Mouse (Mus musculus) liver, embryonic 14.5 days (tissue): ENCODE data around the gene Cttnbp2. TPM values are rescaled to one million over a fixed set of nuclear protein-coding genes. Genes with fewer than 3 reads are reported as not detected.

ENCODE experiments used
- ATAC-seq: fragments of 200-750 bp; cut with Nextera tagmentation; 2 replicates; pipeline ENCODE4 v1.8.0; 2017; ENCODE audit warnings: moderate number of reproducible peaks, mild to moderate bottlenecking, moderate library complexity; ENCODE audit not compliant: insufficient read depth
- DNase-seq, 3 experiments: peaks; one replicate each; pipeline ENCODE4 v3.0.0-alpha.2; 2012 to 2013; ENCODE audit warnings: low read depth in 3 of 3, low spot score in 3 of 3
- H3K27ac ChIP-seq: fragments of 300-500 bp; sonication (generic); 2 replicates; pipeline ENCODE4 v1.5.1; 2014; ENCODE audit warnings: moderate library complexity, mild to moderate bottlenecking, control low read depth, inconsistent platforms
- H3K27me3 ChIP-seq: fragments of 300-500 bp; sonication (generic); 2 replicates; pipeline ENCODE4 v1.6.1; 2014; ENCODE audit warnings: mild to moderate bottlenecking, low read length, moderate library complexity; ENCODE audit not compliant: control insufficient read depth, insufficient read depth
- H3K36me3 ChIP-seq: fragments of 300-500 bp; sonication (generic); replicated peaks from 2 replicates; pipeline ENCODE4 v1.6.1; 2014; ENCODE audit warnings: low read depth; ENCODE audit not compliant: control insufficient read depth, insufficient read depth
- H3K4me1 ChIP-seq, 2 experiments: fragments of 200-500 bp in 1 of 2; fragments of 300-500 bp in 1 of 2; sonication (generic) in 1 of 2; replicated peaks; 2 replicates each; pipeline ENCODE4 v1.6.1; 2012 to 2014; ENCODE audit warnings: antibody characterized with exemption in 1 of 2, inconsistent platforms in 1 of 2, low read length in 1 of 2; ENCODE audit not compliant: control insufficient read depth in 2 of 2, insufficient read depth in 2 of 2
- H3K4me2 ChIP-seq: fragments of 300-500 bp; sonication (generic); 2 replicates; pipeline ENCODE4 v1.6.1; 2014; ENCODE audit warnings: low read depth, mild to moderate bottlenecking, control low read depth, moderate library complexity
- H3K4me3 ChIP-seq, 2 experiments: fragments of 200-500 bp in 1 of 2; fragments of 300-500 bp in 1 of 2; sonication (generic) in 1 of 2; 2 replicates each; pipeline ENCODE4 v1.5.1; 2012 to 2014; ENCODE audit warnings: low read depth in 2 of 2, low read length in 2 of 2, mild to moderate bottlenecking in 2 of 2, control low read depth in 1 of 2, inconsistent platforms in 1 of 2, moderate library complexity in 1 of 2; ENCODE audit not compliant: insufficient read depth in 1 of 2
- H3K9ac ChIP-seq: fragments of 300-500 bp; sonication (generic); replicated peaks from 2 replicates; pipeline ENCODE4 v1.6.1; 2014; ENCODE audit warnings: mild to moderate bottlenecking, control low read depth, moderate library complexity
- H3K9me3 ChIP-seq: fragments of 300-500 bp; sonication (generic); 2 replicates; pipeline ENCODE4 v1.6.1; 2016; ENCODE audit warnings: low read length, mixed read lengths; ENCODE audit not compliant: control insufficient read depth
- CTCF ChIP-seq: IDR thresholded peaks from 2 replicates; pipeline ENCODE4 v1.5.1; 2016; ENCODE audit warnings: antibody characterized with exemption, low read depth, control low read depth
- EP300 ChIP-seq: IDR thresholded peaks from 2 replicates; pipeline ENCODE4 v1.6.1; 2016; ENCODE audit warnings: antibody characterized with exemption, low read depth
- WGBS: fragments of 180-500 bp; shearing (Covaris S2); extraction: QIAGEN DNeasy Blood & Tissue Kit; methylation state at CpG from one replicate; pipeline ENCODE4 v1.1.7; 2014; ENCODE audit not compliant: insufficient replicate concordance; 5-methylcytosine and 5-hydroxymethylcytosine counted together
- polyA plus RNA-seq, 2 experiments: library from polyadenylated mRNA; depleted of rRNA in 1 of 2; stranded (reverse) in 1 of 2; unstranded in 1 of 2; fragments of >200 nt; fragmentation: Nextera tagmentation in 1 of 2; extraction: Ambion mirVana in 1 of 2; gene quantifications; 2 replicates each; pipeline versions ENCODE4 v1.2.1 to v1.2.3; 2012 to 2014

The Cttnbp2 gene
- polyA plus RNA-seq, 2 experiments = 0.30 to 1.6 TPM

DNA sequence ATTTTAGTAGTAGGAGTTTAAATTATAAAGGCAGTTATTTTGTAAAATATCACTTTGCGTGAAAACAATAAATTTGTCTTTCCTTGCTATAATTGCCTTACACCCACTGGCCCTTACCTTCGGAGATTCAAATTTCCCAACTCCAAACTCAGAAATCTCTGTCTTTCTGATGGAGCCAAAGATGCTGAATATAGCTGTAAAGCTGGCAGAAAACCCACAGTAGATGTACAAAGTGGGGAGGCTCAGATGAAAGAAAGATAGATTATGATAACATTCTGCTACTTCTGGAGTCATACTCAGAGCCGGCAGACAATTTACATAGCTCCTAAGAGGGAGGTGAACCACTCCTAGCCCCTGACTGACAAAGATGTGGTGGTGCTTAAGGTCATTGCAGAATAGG, 15.8 kb upstream of the Cttnbp2 start:
- Histone ChIP-seq H3K4me2 (no peak overlapping the region), H3K27ac (no peak overlapping the region), H3K36me3 (no peaks in the 10 kb centered on the region), H3K9me3 (no peaks in the 10 kb centered on the region), H3K4me1 (no peaks in the 10 kb centered on the region), H3K9ac (no peak overlapping the region), H3K4me3 (no peak overlapping the region), H3K27me3 (no peaks in the 10 kb centered on the region)
- DNase-seq (no peak), ATAC-seq (no peak)
- WGBS = 64% methylated on average over 3 of the region's 3 CpGs
- no peak for TF ChIP-seq CTCF
- no peak for TF ChIP-seq EP300

DNA sequence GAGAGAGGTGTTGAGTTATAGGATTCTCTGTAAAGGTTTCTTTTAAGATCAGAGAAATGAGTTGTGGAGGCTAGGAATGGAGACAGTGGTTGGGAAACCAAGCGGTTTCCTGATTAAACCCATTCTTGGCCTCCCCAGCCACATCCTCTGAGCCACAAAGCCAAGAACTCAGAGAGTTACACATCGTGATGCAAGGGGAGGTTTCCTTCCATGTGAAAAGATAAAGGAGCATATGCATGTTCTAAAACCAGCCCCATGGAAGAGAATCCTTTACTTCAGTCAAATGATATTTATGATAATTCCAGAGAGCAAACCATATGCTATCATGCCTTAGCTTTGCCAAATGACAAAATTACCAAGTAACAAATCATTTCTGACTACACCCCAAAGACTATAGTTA, 3.0 kb upstream of the Cttnbp2 start:
- Histone ChIP-seq H3K4me1 (no peaks in the 10 kb centered on the region), H3K27me3 (peaks cover 36% of the 10 kb centered on the region), H3K9ac (no peak overlapping the region), H3K36me3 (no peaks in the 10 kb centered on the region), H3K9me3 (no peaks in the 10 kb centered on the region), H3K4me3 (no peak overlapping the region), H3K27ac (no peak overlapping the region), H3K4me2 (no peak overlapping the region)
- DNase-seq (no peak), ATAC-seq (no peak)
- 8% methylated on average over 2 of the region's 2 CpGs for WGBS
- TF ChIP-seq EP300 = no peak
- no peak for TF ChIP-seq CTCF

DNA sequence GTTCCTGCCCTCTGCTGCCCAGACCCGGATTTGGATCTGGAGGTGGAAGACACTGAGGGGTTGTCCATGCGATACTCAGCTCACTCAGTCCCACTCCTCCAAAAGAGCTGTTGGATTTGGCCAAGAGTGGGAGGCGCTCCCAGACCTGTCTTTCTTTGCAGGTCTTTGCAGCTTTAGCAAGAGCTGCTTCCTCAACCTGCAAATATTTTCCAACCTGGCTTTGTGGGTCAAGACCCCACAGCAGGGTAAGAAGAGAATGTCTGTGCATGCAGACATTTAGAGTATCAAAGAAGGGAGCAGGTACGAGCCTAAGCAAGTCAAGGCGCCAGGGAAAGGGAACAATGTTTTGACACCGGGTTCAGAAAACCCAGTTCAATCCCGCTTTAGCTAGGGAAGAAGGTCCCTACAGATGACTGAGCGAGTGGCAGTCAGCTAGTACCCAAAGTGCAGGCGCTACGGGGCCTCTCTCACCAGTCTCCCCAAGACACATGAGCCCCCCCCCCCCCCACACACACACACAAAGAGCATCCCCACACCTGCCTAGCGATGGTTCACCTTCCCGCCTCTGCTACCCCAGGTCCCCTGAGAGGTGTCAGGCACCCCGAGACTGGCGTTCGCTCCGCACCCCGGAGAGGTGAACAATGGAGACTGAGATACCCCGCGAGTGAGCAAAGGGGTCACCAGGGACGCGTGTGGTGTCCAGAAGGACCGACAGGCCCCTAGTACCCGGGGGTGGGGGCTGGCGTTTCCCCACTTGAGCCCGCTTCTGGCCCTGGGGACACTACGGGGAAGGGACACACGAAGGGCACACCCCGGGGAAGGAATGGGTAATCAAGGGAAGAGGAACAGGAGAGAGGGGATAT, 801 bp downstream of the Cttnbp2 start:
- TF ChIP-seq EP300 (no peak), CTCF (no peak)
- Histone ChIP-seq H3K36me3 (no peaks in the 10 kb centered on the region), H3K4me3 (peak overlapping the region; percentile 35 to 46), H3K9ac (no peak overlapping the region), H3K9me3 (no peaks in the 10 kb centered on the region), H3K27me3 (peaks cover 36% of the 10 kb centered on the region), H3K27ac (no peak overlapping the region), H3K4me1 (no peaks in the 10 kb centered on the region), H3K4me2 (peak overlapping the region; percentile 59)
- ATAC-seq (0 out of 2 replicates have a peak, but pooled peaks have one; percentile 5), DNase-seq (no peak)
- 3% methylated on average over 28 of the region's 28 CpGs for WGBS

DNA sequence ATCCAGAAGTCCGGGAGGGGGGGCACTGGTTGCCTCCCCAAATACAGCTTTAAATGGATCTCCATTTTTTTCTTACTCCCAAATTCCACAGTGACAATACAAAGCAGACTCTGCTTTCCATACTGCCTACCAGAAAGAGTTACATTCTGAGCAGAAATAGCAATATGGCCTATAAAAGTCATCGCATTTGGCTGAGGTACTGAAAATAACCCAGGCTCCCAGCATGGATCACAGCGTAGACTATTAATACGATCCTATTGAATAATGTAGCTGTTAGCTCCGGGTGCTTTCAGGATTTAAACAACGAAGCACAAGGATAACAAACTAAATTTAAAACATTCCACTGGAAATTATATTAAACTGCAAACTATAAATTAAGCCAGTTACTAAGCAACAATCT, 2.8 kb downstream of the Cttnbp2 start:
- no peak for TF ChIP-seq CTCF
- TF ChIP-seq EP300 = no peak
- ATAC-seq (no peak), DNase-seq (no peak)
- no peak overlapping the region for H3K9ac ChIP-seq
- no peak overlapping the region for H3K4me3 ChIP-seq
- peaks cover 35% of the 10 kb centered on the region for H3K27me3 ChIP-seq
- H3K4me1 ChIP-seq = no peaks in the 10 kb centered on the region
- no peaks in the 10 kb centered on the region for H3K9me3 ChIP-seq
- H3K36me3 ChIP-seq = no peaks in the 10 kb centered on the region
- H3K27ac ChIP-seq = no peak overlapping the region
- H3K4me2 ChIP-seq = no peak overlapping the region
- WGBS = 69% methylated on average over 6 of the region's 6 CpGs

DNA sequence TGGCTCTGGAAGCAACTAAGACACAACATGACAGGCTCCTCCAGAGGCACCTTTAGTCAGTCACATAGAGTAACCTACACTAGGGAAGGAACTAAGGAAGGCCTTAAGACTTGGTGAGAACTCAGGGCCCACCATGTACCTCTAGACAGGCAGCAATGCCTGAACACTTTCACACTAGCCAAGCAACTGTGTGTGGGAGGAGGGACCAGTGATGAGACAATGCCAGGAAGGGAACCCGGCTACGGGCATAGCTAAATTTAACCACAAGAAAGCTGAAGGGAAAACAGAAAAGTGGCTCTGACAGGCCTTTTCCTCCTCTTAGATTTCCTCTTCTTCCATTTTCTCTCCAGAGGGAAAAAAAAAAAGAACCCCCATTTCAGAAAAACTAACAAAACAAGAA, 6.6 kb downstream of the Cttnbp2 start:
- no peak overlapping the region for H3K27ac ChIP-seq
- H3K27me3 ChIP-seq = peaks cover 3% of the 10 kb centered on the region
- ATAC-seq (no peak), DNase-seq (no peak)
- no peaks in the 10 kb centered on the region for H3K4me1 ChIP-seq
- H3K9ac ChIP-seq = no peak overlapping the region
- no peak overlapping the region for H3K4me2 ChIP-seq
- TF ChIP-seq EP300 (no peak), CTCF (no peak)
- no peaks in the 10 kb centered on the region for H3K9me3 ChIP-seq
- H3K4me3 ChIP-seq = no peak overlapping the region
- 14% methylated on average over 2 of the region's 2 CpGs for WGBS
- no peaks in the 10 kb centered on the region for H3K36me3 ChIP-seq
